Mouse (Mus musculus) heart, postnatal 14 days (tissue): ENCODE results near the gene 0610037L13Rik. TPM values are rescaled to one million over a fixed set of nuclear protein-coding genes. Genes with fewer than 3 reads are reported as not detected.

Experiments used
- DNase-seq, 2 experiments: peaks; one replicate each; pipeline ENCODE4 v3.0.0; 2021 to 2022
- intact Hi-C: fragments of 180-260 bp; cut with DNase I; formaldehyde crosslinking; loops from one replicate; pipeline ENCODE4 v1.15.1; 2025
- long read RNA-seq, 2 experiments: library from polyadenylated mRNA; stranded (forward); transcript quantifications; one replicate each; pipeline ENCODE4 v2.0.0; 2021
- total RNA-seq, 2 experiments: library from RNA; stranded (reverse); gene quantifications; 2 replicates each; pipeline ENCODE4 v1.2.3; 2021

0610037L13Rik gene
- 10 to 100 TPM; 54.1 to 56.9 TPM for total RNA-seq
- long read RNA-seq, experiment 1, transcript 0610037L13Rik-207 (7 exons, 1,551 nt) = major isoform, 21 of 50 reads
- long read RNA-seq, experiment 1, transcript 0610037L13Rik-212 (8 exons, 2,997 nt) = minor isoform, 16 of 50 reads
- long read RNA-seq, experiment 1, partial matches to known transcripts = 1 of 50 reads
- long read RNA-seq, experiment 1, other reads (novel, unspliced or antisense) = 8 of 50 reads
- long read RNA-seq, experiment 2, transcript 0610037L13Rik-212 (8 exons, 2,997 nt) = major isoform, 21 of 52 reads
- long read RNA-seq, experiment 2, transcript 0610037L13Rik-207 (7 exons, 1,551 nt) = minor isoform, 18 of 52 reads
- long read RNA-seq, experiment 2, partial matches to known transcripts = 1 of 52 reads
- long read RNA-seq, experiment 2, other reads (novel, unspliced or antisense) = 9 of 52 reads

GRCm38 (mm10) chr4:107889731-107890432 lies at the start of gene 0610037L13Rik:
Gene 0610037L13Rik, plus strand, starts transcription at chr4:107889813.
- intact Hi-C loops = no loop called here
- DNase-seq = peak; percentile 89 to 93

GRCm38 (mm10) chr4:107843687-107844086 lies 45.9 kb upstream of the 0610037L13Rik start:
- intact Hi-C loops = loop anchor here (2.0 kb wide), 1 partner anchor 39 kb away; no protein-coding TSS in a partner anchor
- DNase-seq = no peak

GRCm38 (mm10) chr4:107844971-107845370 lies 44.6 kb upstream of the 0610037L13Rik start:
- peak; percentile 79 to 87 for DNase-seq
- intact Hi-C loops = loop anchor here (1.0 to 2.0 kb wide), 2 partner anchors 40 to 107 kb away; no protein-coding TSS in a partner anchor

GRCm38 (mm10) chr4:107846795-107847194 lies 42.8 kb upstream of the 0610037L13Rik start:
- DNase-seq = no peak
- intact Hi-C loops = no loop called here

DNA sequence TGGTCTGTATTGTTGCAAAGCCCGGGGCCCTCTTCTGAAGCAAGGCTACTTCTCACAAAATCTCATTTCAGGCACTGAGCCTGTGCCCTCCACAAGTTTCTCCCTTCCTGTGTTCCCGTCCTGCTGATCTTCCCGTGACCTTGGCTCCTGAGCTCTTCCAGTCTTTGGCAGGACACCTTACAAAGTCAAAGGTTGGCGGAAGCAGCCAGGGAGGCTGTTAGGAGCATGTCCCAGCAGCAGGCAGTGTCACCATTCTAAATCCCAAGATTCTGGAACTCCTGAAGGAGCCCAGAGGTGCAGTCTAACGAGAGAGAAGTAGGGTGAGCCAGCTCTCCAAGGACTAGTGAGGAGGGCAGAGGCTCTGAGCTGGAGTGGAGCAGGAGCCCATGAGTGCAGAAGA lies 41.1 kb upstream of the 0610037L13Rik start:
- peak in 1 of 2 experiments; percentile 15 for DNase-seq
- intact Hi-C loops = no loop called here

GRCm38 (mm10) chr4:107849621-107850020 lies 40.0 kb upstream of the 0610037L13Rik start:
- intact Hi-C loops = no loop called here
- DNase-seq = no peak

DNA sequence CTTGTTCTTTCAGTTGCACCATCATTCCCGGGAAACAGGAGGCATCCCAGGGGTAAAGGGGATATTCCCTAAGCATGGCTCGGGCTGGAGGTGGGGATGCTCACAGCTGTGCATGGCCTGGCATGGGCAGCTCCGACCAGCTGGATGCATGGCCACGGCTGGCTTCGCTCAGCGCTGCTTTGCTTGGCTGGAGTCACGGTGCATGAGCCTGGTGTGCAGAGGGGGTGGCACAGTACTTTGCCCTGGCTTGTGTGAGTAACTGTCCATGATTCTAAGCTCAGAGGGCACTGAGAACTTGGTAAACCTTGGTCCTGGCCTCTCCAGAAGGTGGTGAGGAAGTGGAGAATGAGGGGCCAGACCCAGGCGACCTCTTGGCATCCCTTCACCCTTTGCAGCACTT lies 39.5 kb upstream of the 0610037L13Rik start:
- DNase-seq = no peak
- intact Hi-C loops = no loop called here

DNA sequence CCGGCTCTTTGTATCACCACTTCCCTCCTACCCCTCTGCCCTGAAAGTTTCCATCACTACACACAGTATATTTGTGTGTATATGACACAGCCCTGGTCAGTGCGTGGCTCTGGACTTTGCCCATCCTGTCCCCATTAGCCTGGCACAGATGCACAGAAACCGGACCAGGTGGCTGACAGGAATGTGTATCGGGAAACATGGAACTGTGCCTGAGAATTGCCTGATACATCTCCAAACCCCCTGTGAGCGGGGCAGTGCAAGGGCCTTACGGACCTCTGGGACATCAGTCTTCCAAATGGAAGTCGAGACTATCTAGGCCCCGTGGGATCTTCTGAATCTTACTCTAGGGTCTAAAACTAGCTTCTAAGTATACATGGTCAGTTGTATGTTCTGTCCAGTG lies 36.3 kb upstream of the 0610037L13Rik start:
- intact Hi-C loops = no loop called here
- DNase-seq = no peak

DNA sequence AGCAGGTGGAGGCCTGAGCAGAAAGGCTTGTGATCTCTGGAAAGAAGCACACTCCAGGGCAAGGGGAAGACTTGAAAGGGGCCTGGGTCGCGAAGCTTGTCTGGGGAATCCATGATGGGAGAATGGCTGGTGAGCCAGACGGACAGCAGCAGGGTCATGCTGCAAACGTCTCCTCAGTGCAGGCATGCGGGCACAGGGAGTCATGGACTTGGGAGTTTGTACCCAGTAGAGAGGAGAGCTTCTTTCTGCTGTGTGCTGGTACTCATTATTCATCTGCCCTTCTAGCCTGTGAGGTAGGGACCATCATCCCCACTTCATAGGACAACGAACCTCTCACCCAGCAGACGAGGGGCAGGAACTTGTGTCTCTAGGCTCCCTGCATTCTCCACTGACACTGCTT lies 35.8 kb upstream of the 0610037L13Rik start:
- intact Hi-C loops = no loop called here
- no peak for DNase-seq

GRCm38 (mm10) chr4:107856958-107857686 lies 32.5 kb upstream of the 0610037L13Rik start:
- no peak for DNase-seq
- intact Hi-C loops = no loop called here

GRCm38 (mm10) chr4:107858995-107859394 lies 30.6 kb upstream of the 0610037L13Rik start:
- intact Hi-C loops = no loop called here
- DNase-seq = no peak

DNA sequence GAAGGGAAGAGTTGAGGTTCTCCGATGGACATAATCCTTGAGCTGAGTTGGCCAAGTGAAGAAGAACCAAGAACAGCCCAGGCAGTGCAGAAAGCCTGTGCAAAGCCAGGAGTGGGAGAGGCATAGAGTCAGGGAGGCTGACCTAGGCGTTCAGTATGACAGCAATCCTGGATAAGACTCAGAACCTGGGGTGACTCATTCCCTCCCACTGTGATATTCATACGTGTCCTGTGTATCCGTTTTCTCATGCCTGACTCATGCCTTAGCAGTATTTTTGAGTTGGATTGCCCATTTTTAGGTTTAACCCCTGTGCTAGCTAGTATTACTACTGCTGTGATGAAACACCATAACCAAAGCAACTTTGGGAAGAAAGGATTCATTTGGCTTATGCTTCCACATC lies 24.7 kb upstream of the 0610037L13Rik start:
- DNase-seq = no peak
- intact Hi-C loops = no loop called here

DNA sequence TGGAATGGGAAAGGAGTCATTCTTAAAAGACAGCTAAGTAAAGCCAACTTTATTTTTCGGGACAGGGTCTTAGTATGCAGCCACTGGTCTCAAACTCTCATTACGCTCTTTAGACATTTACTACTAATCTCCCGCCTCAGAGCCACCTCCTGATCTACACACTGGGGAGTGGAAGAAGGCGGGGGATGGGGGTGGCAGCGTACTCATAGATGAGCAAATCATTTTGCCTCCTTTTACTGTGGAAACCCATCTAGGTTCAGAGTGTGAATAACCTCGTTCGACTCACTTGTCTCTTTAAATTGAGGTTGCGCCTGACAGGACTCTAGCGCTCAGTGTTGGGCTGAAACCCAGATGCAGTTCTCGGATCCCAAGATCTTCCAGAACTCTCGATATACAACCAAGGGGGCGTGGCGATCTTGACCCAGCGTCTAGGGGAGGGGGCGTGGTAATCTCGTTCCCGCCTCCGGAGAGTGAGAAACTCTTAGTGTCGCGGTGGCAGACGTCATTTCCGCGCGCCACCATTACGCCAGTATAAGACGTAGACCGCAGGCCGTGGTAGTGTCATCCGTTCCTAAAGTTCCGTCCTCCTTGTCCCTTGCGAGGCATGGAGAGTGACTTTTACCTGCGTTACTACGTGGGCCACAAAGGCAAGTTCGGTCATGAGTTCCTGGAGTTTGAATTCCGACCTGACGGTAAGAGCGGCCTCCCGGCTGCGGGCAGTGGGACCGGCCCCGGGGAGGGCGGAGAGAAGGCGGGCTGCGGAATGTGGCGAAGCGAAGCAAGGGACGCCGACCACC lies 10.2 kb upstream of the 0610037L13Rik start, which contains the start of gene Magoh:
TSS of gene Magoh (plus strand) at position 502 of the 797 bp plus-strand sequence.
- intact Hi-C loops = no loop called here
- peak; percentile 93 to 97 for DNase-seq

- no peak for DNase-seq
- intact Hi-C loops = no loop called here
These were observed 8.0 kb upstream of the 0610037L13Rik start for GRCm38 (mm10) chr4:107881631-107882030.

- intact Hi-C loops = no loop called here
These were observed 3.2 kb upstream of the 0610037L13Rik start for GRCm38 (mm10) chr4:107886371-107886770.

GRCm38 (mm10) chr4:107889385-107889730 lies 255 bp upstream of the 0610037L13Rik start:
- intact Hi-C loops = no loop called here

More at GRCm38 (mm10) chr4:107886371-107886770, 3.2 kb upstream of the 0610037L13Rik start:
- no peak for DNase-seq

GRCm38 (mm10) chr4:107892663-107893062 lies 3.0 kb downstream of the 0610037L13Rik start:
- intact Hi-C loops = no loop called here

More at GRCm38 (mm10) chr4:107889385-107889730, 255 bp upstream of the 0610037L13Rik start:
- DNase-seq = no peak

GRCm38 (mm10) chr4:107899211-107899927 lies 9.8 kb downstream of the 0610037L13Rik start:
- intact Hi-C loops = no loop called here
- no peak for DNase-seq

More at GRCm38 (mm10) chr4:107892663-107893062, 3.0 kb downstream of the 0610037L13Rik start:
- peak in 1 of 2 experiments; percentile 11 for DNase-seq

GRCm38 (mm10) chr4:107900206-107900605 lies 10.6 kb downstream of the 0610037L13Rik start:
- intact Hi-C loops = no loop called here
- DNase-seq = no peak
